Mouse (Mus musculus) mesoderm, embryonic 11.5 days (tissue): ENCODE results near the gene Galp.
A peak's percentile ranks its signal among the peaks of the same experiment; 100 is the strongest.

Source experiments
- DNase-seq: peaks from one replicate; pipeline ENCODE4 v3.0.0-alpha.2; 2012; ENCODE audit warnings: low read depth, low spot score

The Galp gene

GRCm38 (mm10) chr7:6196790-6197189, at the start of gene Galp:
Gene Galp (plus strand): TSS chr7:6197090.
- DNase-seq, result no peak

GRCm38 (mm10) chr7:6147688-6148087, 49.2 kb upstream of the Galp start:
- DNase-seq, result no peak

GRCm38 (mm10) chr7:6151266-6151665, 45.6 kb upstream of the Galp start:
- no peak for DNase-seq

- DNase-seq, result no peak
These were observed 44.9 kb upstream of the Galp start for GRCm38 (mm10) chr7:6152036-6152435.

GRCm38 (mm10) chr7:6153131-6153530, 43.8 kb upstream of the Galp start:
- no peak for DNase-seq

GRCm38 (mm10) chr7:6154164-6154563, 42.7 kb upstream of the Galp start:
- no peak for DNase-seq

GRCm38 (mm10) chr7:6155031-6155872, 41.6 kb upstream of the Galp start:
- DNase-seq, result peak; percentile 87

GRCm38 (mm10) chr7:6155901-6156411, 40.9 kb upstream of the Galp start, which contains the start of gene Zfp787:
Gene Zfp787 (minus strand): TSS chr7:6155997.
- peak; percentile 97 for DNase-seq

GRCm38 (mm10) chr7:6156901-6157472, 39.9 kb upstream of the Galp start:
- DNase-seq, result no peak

GRCm38 (mm10) chr7:6157479-6157878, 39.4 kb upstream of the Galp start:
- no peak for DNase-seq

- no peak for DNase-seq
These were observed 37.3 kb upstream of the Galp start for GRCm38 (mm10) chr7:6159604-6160003.

- DNase-seq, result no peak
These were observed 35.3 kb upstream of the Galp start for GRCm38 (mm10) chr7:6161541-6161940.

GRCm38 (mm10) chr7:6162172-6162571, 34.7 kb upstream of the Galp start:
- DNase-seq, result no peak

GRCm38 (mm10) chr7:6164671-6165070, 32.2 kb upstream of the Galp start:
- no peak for DNase-seq

- no peak for DNase-seq
These were observed 27.5 kb upstream of the Galp start for GRCm38 (mm10) chr7:6169403-6169802.

GRCm38 (mm10) chr7:6170391-6170790, 26.5 kb upstream of the Galp start:
- DNase-seq, result no peak

GRCm38 (mm10) chr7:6170871-6171270, 26.0 kb upstream of the Galp start:
- DNase-seq, result no peak

- DNase-seq, result peak; percentile 64
These were observed 25.4 kb upstream of the Galp start for GRCm38 (mm10) chr7:6171444-6172005.

GRCm38 (mm10) chr7:6172006-6172649, 24.8 kb upstream of the Galp start, which contains the start of gene Zfp444:
Gene Zfp444 (plus strand): TSS chr7:6172226.
- DNase-seq, result peak; percentile 98

- no peak for DNase-seq
These were observed 24.1 kb upstream of the Galp start for GRCm38 (mm10) chr7:6172674-6173244.

- DNase-seq, result no peak
These were observed 23.0 kb upstream of the Galp start for GRCm38 (mm10) chr7:6173872-6174271.
